Mouse (Mus musculus) testis, adult 2 months (tissue): Measurements from ENCODE around the gene Syt2. TPM values are rescaled to one million over a fixed set of nuclear protein-coding genes. Genes with fewer than 3 reads are reported as not detected.

Experiments
- H3K27ac ChIP-seq: fragments of 200-500 bp; 2 replicates; pipeline ENCODE4 v1.5.1; 2012; ENCODE audit warnings: low read depth, low read length; ENCODE audit not compliant: control insufficient read depth, insufficient read depth
- H3K27me3 ChIP-seq: fragments of 200-500 bp; 2 replicates; pipeline ENCODE4 v1.6.1; 2012; ENCODE audit warnings: mild to moderate bottlenecking, low read length, moderate library complexity; ENCODE audit not compliant: control insufficient read depth, insufficient read depth
- H3K36me3 ChIP-seq: fragments of 200-500 bp; 2 replicates; pipeline ENCODE4 v1.6.1; 2012; ENCODE audit warnings: mild to moderate bottlenecking, low read length; ENCODE audit not compliant: control insufficient read depth, insufficient read depth
- H3K4me1 ChIP-seq: fragments of 200-500 bp; 2 replicates; pipeline ENCODE4 v1.6.1; 2012; ENCODE audit warnings: low read length; ENCODE audit not compliant: control insufficient read depth, insufficient read depth
- H3K4me3 ChIP-seq: fragments of 200-500 bp; 2 replicates; pipeline ENCODE4 v1.5.1; 2012; ENCODE audit warnings: low read depth, mild to moderate bottlenecking, low read length, moderate library complexity, mixed read lengths; ENCODE audit not compliant: control insufficient read depth
- CTCF ChIP-seq: fragments of 200-500 bp; IDR thresholded peaks from 2 replicates; pipeline ENCODE4 v1.5.1; 2012; ENCODE audit warnings: low read depth, mild to moderate bottlenecking, inconsistent platforms, low read length, moderate library complexity; ENCODE audit not compliant: control insufficient read depth, insufficient read depth, insufficient replicate concordance
- POLR2A ChIP-seq: fragments of 200-500 bp; IDR thresholded peaks from 2 replicates; pipeline ENCODE4 v1.6.1; 2012; ENCODE audit warnings: low read depth, mild to moderate bottlenecking, inconsistent platforms, low read length, moderate library complexity; ENCODE audit not compliant: control insufficient read depth
- polyA plus RNA-seq: library from polyadenylated mRNA; depleted of rRNA; stranded (reverse); fragments of >200 nt; gene quantifications from 2 replicates; pipeline ENCODE4 v1.2.3, GENCODE M21; 2012

Gene Syt2
- polyA plus RNA-seq, 1 experiment = 0.14 TPM

- no peak overlapping the region for H3K4me3 ChIP-seq
- no peak for TF ChIP-seq POLR2A
- no peak for TF ChIP-seq CTCF
- H3K4me1 ChIP-seq = peaks cover 12% of the 10 kb centered on the region
- no peaks in the 10 kb centered on the region for H3K27me3 ChIP-seq
- peak overlapping the region; percentile 59 for H3K27ac ChIP-seq
- H3K36me3 ChIP-seq = no peaks in the 10 kb centered on the region
Observed at GRCm38 (mm10) chr1:134755548-134756189, 109.2 kb downstream of the Syt2 start.

- Histone ChIP-seq H3K36me3 (no peaks in the 10 kb centered on the region), H3K27ac (peak overlapping the region; percentile 59), H3K4me1 (peaks cover 12% of the 10 kb centered on the region), H3K27me3 (no peaks in the 10 kb centered on the region), H3K4me3 (no peak overlapping the region)
- TF ChIP-seq CTCF = no peak
- no peak for TF ChIP-seq POLR2A
Observed at GRCm38 (mm10) chr1:134756190-134756873, 109.9 kb downstream of the Syt2 start.

- Histone ChIP-seq H3K27ac (no peak overlapping the region), H3K4me1 (peaks cover 12% of the 10 kb centered on the region), H3K27me3 (no peaks in the 10 kb centered on the region), H3K4me3 (no peak overlapping the region), H3K36me3 (no peaks in the 10 kb centered on the region)
- TF ChIP-seq CTCF (no peak), POLR2A (no peak)
Observed at GRCm38 (mm10) chr1:134757230-134757629, 110.8 kb downstream of the Syt2 start.

GRCm38 (mm10) chr1:134759133-134759532 is 112.7 kb downstream of the Syt2 start:
- no peak overlapping the region for H3K27ac ChIP-seq
- no peak for TF ChIP-seq CTCF
- no peak for TF ChIP-seq POLR2A
- no peaks in the 10 kb centered on the region; the same call in 1 of the 2 replicates for H3K4me1 ChIP-seq
- H3K27me3 ChIP-seq = no peaks in the 10 kb centered on the region
- no peaks in the 10 kb centered on the region for H3K36me3 ChIP-seq
- no peak overlapping the region for H3K4me3 ChIP-seq

GRCm38 (mm10) chr1:134760642-134761041 is 114.2 kb downstream of the Syt2 start:
- TF ChIP-seq CTCF = no peak
- no peak for TF ChIP-seq POLR2A
- Histone ChIP-seq H3K4me1 (no peaks in the 10 kb centered on the region; the same call in 1 of the 2 replicates), H3K27me3 (no peaks in the 10 kb centered on the region), H3K36me3 (no peaks in the 10 kb centered on the region), H3K4me3 (no peak overlapping the region), H3K27ac (no peak overlapping the region)

- TF ChIP-seq CTCF = no peak
- no peak for TF ChIP-seq POLR2A
- Histone ChIP-seq H3K36me3 (no peaks in the 10 kb centered on the region), H3K4me1 (no peaks in the 10 kb centered on the region; the same call in 1 of the 2 replicates), H3K4me3 (no peak overlapping the region), H3K27ac (no peak overlapping the region), H3K27me3 (no peaks in the 10 kb centered on the region)
Observed at GRCm38 (mm10) chr1:134761534-134761933, 115.1 kb downstream of the Syt2 start.

GRCm38 (mm10) chr1:134763250-134763649 is 116.8 kb downstream of the Syt2 start:
- H3K4me1 ChIP-seq = no peaks in the 10 kb centered on the region; the same call in 1 of the 2 replicates
- H3K4me3 ChIP-seq = no peak overlapping the region
- H3K36me3 ChIP-seq = no peaks in the 10 kb centered on the region
- no peak overlapping the region for H3K27ac ChIP-seq
- TF ChIP-seq CTCF (no peak), POLR2A (no peak)
- H3K27me3 ChIP-seq = no peaks in the 10 kb centered on the region
